Mouse (Mus musculus): ENCODE results near the gene Rnase1. TPM values are rescaled to one million over a fixed set of nuclear protein-coding genes. Genes with fewer than 3 reads are reported as not detected.

The Rnase1 gene
- polyA plus RNA-seq (2017; shearing (Covaris generic)): not detected

GRCm38 (mm10) chr14:51146685-51147084, at the start of gene Rnase1:
Gene Rnase1 (minus strand): TSS chr14:51146785.

GRCm38 (mm10) chr14:51161976-51162375, 15.4 kb upstream of the Rnase1 start, which contains the start of gene Rnase2b:
Gene Rnase2b (plus strand): TSS chr14:51162260.

GRCm38 (mm10) chr14:51113916-51114560, 32.5 kb downstream of the Rnase1 start, which contains the start of gene Eddm3b:
Gene Eddm3b (plus strand): TSS chr14:51114426.

Other genes with a start within 250 kb of the Rnase1 start
- 0.05 TPM for gene Klhl33, start 249.3 kb downstream of the Rnase1 start, polyA plus RNA-seq (2017; shearing (Covaris generic))
- gene Osgep, start 221.9 kb downstream of the Rnase1 start, polyA plus RNA-seq (2017; shearing (Covaris generic)): 94.6 TPM
- 66.3 TPM for gene Apex1, start 221.8 kb downstream of the Rnase1 start, polyA plus RNA-seq (2017; shearing (Covaris generic))
- gene Pip4p1, start 215.9 kb downstream of the Rnase1 start, polyA plus RNA-seq (2017; shearing (Covaris generic)): 8.1 TPM
- gene Pnp, start 215.7 kb downstream of the Rnase1 start, polyA plus RNA-seq (2017; shearing (Covaris generic)): 80.7 TPM
- gene Gm49342, start 202.3 kb downstream of the Rnase1 start, polyA plus RNA-seq (2017; shearing (Covaris generic)): not detected
- gene Pnp2, start 190.8 kb downstream of the Rnase1 start, polyA plus RNA-seq (2017; shearing (Covaris generic)): 0.83 TPM
- not detected for gene Rnase10, start 139.0 kb downstream of the Rnase1 start, polyA plus RNA-seq (2017; shearing (Covaris generic))
- not detected for gene Rnase9, start 104.9 kb downstream of the Rnase1 start, polyA plus RNA-seq (2017; shearing (Covaris generic))
- gene Rnase11, start 96.6 kb downstream of the Rnase1 start, polyA plus RNA-seq (2017; shearing (Covaris generic)): not detected
- not detected for gene Rnase12, start 89.1 kb downstream of the Rnase1 start, polyA plus RNA-seq (2017; shearing (Covaris generic))
- gene Olfr750, start 72.3 kb downstream of the Rnase1 start, polyA plus RNA-seq (2017; shearing (Covaris generic)): not detected
- 22.8 TPM for gene Rnase4, start 55.7 kb downstream of the Rnase1 start, polyA plus RNA-seq (2017; shearing (Covaris generic))
- gene Ang, start 55.6 kb downstream of the Rnase1 start, polyA plus RNA-seq (2017; shearing (Covaris generic)): 4.4 TPM
- gene Eddm3b, start 32.4 kb downstream of the Rnase1 start, polyA plus RNA-seq (2017; shearing (Covaris generic)): not detected
- 1.2 TPM for gene Rnase6, start 22.9 kb downstream of the Rnase1 start, polyA plus RNA-seq (2017; shearing (Covaris generic))
- gene Rnase2b, start 15.5 kb upstream of the Rnase1 start, polyA plus RNA-seq (2017; shearing (Covaris generic)): not detected
- gene Ang2, start 52.4 kb upstream of the Rnase1 start, polyA plus RNA-seq (2017; shearing (Covaris generic)): not detected
- gene Ear14, start 56.6 kb upstream of the Rnase1 start, polyA plus RNA-seq (2017; shearing (Covaris generic)): not detected
- not detected for gene Rnase2a, start 109.3 kb upstream of the Rnase1 start, polyA plus RNA-seq (2017; shearing (Covaris generic))
- gene Gm7247, start 215.0 kb upstream of the Rnase1 start, polyA plus RNA-seq (2017; shearing (Covaris generic)): not detected

All from activated CD4-positive, CD25-positive, alpha-beta regulatory T cell, adult 9 weeks (primary cell).